Mouse (Mus musculus): ENCODE data around the gene Tmem160.

Gene Tmem160

GRCm38 (mm10) chr7:16452587-16453073 lies at the start of gene Tmem160:
Tmem160 (plus strand) TSS chr7:16452779.
- peak; percentile 96 for DNase-seq (ENCODE audit: low read depth, low spot score)

GRCm38 (mm10) chr7:16402968-16403948 lies 49.3 kb upstream of the Tmem160 start:
- peak; percentile 50 for DNase-seq (ENCODE audit: low read depth, low spot score)

DNA sequence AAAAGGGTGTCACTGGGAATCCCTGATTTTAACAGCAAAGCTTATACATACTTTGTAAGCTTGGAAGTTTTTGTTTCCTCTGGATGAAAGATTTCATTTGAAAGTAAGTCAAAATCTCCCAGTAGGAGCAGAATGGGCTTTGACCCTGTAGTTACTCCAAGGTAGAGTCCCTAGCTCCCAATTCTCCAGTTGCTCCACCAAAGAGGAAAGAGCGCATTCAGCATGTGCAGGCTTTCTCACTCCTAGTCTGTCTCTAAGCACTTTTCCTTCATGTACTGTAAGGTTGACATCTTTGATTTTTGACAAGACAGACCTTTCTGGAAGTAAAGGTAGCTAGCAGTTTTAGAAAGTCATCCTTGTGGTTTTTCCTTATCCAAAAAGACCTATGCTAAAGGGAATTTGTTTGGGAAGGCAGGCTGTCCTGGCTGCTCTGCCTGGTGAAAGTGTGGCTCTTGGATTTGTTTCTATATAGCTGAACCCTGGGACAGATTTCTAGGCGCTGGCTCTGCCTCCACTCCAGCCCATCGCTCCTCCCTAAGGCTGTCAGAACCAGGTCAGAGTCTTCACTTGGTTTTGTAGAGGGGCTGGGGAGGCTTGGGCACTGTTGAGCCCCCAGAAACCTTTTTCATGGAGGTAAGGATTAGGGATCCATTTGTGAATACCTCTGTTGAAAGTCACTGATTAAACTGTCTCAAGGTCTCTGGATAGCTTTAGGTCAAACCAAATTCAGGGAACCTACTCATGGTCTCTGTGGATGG lies 48.1 kb upstream of the Tmem160 start:
- DNase-seq (ENCODE audit: low read depth, low spot score) = peak; percentile 27

DNA sequence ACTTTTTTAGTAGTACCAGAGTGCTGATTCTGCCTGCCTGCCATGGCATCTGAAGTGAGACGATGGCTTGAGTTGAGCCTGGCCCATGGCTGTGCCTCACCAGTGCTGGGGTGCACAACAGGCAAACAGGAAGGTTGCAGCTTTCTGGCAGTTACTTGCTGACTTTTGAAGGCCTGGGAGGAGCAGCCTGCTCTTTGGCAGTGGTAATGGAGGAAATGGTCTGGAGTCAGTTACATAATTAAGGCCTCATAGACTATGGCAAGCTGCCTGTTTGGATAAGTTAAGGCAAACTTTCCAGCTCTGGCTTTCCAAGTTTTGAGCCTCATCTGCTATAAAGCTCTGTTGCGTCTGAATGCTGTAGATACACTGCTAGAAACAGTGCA lies 47.5 kb upstream of the Tmem160 start:
- peak; percentile 67 for DNase-seq (ENCODE audit: low read depth, low spot score)

- peak; percentile 91 for DNase-seq (ENCODE audit: low read depth, low spot score)
These were observed 46.8 kb upstream of the Tmem160 start for GRCm38 (mm10) chr7:16405516-16406351.

- no peak for DNase-seq (ENCODE audit: low read depth, low spot score)
These were observed 45.6 kb upstream of the Tmem160 start for GRCm38 (mm10) chr7:16406978-16407377.

GRCm38 (mm10) chr7:16411100-16411499 lies 41.5 kb upstream of the Tmem160 start:
- no peak for DNase-seq (ENCODE audit: low read depth, low spot score)

DNA sequence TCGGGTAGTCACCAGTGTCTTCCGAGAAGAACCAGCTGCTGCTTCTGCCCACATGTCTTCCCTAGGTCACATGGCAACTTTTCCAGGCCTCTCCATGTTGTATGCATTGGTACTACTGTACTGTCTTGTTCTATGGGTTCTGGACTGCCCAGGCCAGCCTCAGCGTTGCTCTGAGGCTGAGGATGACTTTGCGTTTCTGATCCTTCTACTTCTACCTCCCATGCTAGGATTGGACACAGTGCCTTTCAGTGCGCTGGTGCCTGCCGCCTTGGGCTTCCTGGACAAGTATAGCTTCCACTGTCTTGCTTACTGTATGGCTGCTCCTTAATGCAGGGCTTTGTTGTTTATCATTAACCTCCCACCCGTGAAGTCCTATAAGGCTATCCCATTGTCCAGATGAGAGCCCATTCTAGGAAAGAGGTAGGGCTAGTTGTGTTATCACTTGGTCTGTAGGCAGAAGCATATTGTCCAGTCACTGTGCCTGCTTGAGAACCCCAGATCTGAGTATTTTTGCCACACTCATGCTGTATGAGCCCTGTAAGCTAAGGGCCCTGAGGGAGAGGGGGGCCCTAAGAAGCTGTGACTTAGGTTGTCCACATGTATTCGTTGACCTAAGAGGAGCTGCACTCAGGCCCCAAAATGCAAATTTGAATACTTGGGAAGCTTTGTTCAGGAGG lies 40.2 kb upstream of the Tmem160 start:
- DNase-seq (ENCODE audit: low read depth, low spot score) = no peak

DNA sequence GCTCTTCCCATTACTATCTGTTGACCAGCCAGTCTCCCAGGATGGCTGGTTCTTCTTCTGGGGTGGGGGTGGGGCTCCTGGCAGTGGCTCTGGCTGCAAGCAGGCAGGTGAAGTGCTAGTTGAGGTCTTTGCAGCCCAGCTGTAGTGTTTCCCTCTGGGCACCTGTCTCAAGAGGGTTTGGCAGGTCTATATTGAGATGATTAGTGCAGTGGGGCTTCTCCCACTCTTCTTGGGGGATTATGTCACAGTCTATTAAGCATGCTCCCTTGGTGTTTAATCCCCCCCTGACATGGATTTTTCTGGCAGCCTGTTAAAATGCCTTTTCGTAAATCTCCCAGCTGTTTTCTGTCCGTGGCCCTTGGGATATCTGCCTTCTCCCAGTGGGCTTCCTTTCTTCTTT lies 39.6 kb upstream of the Tmem160 start:
- DNase-seq (ENCODE audit: low read depth, low spot score) = no peak

DNA sequence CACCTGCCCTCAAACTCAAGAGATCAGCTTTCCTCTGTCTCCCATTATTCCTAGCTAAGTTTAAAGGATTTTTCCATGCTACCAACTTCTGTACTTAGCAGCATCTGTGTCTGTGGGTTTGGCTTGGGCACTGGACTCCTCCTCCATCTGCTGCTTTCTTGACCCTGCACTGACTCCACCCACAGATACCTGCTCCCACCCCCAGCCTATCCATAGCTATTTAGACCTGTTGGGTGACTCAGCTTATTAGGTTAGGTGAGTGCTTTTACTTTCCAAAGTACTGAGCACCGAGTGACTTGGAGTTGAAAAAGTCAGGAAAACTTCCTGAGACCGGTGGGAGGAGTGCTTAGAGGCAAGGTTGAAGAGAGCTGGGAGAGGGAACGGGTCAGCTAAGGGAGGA lies 37.2 kb upstream of the Tmem160 start:
- no peak for DNase-seq (ENCODE audit: low read depth, low spot score)

- DNase-seq (ENCODE audit: low read depth, low spot score) = no peak
These were observed 35.3 kb upstream of the Tmem160 start for GRCm38 (mm10) chr7:16417141-16417771.

DNA sequence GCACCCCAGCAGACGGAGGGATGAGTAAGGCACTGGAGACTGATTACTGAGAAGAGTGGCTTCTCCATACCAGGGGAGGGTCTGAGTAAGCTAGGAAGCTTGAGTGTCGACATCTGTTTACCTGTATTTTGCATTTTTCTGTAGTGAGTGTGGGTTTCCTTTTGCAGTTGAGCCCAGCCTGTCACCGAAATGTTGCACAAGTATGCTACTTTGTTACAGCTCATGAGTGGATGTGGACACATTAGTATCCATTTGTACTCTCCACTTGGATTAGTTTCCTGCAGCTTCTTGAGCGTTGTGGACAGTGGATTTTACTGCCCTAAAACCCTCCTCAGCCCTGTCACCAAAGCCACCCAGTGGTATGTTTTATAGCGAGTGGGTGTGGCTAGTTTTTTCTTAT lies 33.9 kb upstream of the Tmem160 start:
- DNase-seq (ENCODE audit: low read depth, low spot score) = peak; percentile 16

DNA sequence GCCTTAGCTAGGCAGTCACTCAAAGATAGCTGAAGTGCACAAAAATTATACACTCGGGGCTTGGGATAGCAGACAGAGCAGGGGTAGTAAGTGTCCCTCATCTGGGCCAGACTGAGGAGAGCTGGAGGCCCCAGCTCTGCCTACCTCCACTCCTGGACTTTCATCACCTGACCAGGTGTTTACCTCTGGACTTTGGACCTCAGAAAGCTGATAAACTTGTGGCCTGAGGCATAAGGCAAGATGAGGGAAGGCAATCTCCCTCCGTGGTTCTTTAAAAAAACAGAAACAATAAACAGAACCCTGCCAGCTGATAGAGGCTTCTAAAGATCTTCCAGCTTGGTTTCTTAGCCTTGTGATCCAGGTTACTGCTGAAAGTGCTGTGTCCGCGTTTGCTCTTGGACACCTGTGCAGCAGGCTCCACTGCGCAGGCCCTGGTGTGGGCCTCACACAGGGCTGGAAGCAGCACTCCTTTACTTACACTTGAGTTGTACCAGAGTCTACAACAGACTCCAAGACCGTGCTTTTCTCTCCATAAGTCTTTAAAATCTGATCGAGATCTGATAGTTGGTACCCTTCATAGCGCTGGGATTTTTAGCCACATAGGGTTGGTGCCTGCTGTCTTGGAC lies 32.0 kb upstream of the Tmem160 start:
- no peak for DNase-seq (ENCODE audit: low read depth, low spot score)

- DNase-seq (ENCODE audit: low read depth, low spot score) = no peak
These were observed 30.2 kb upstream of the Tmem160 start for GRCm38 (mm10) chr7:16422222-16422856.

DNA sequence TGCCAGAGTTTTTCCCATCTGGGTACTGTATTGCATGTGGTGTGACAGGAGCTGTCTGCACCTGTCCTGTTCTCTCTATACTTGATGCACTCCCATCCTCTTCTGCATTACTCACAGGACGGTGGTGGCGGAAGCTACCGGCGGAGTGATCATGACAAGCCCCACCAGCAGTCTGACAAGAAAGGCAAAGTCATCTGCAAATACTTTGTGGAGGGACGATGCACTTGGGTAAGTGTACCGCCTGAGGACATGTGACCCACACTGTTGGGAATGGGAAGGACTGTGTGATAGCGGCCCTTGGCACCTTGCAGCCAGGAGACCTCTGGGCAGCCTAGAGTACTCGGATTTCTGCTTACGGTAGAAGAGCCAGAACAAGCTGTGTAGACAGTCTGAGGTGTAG lies 28.8 kb upstream of the Tmem160 start:
- no peak for DNase-seq (ENCODE audit: low read depth, low spot score)

- DNase-seq (ENCODE audit: low read depth, low spot score) = no peak
These were observed 26.9 kb upstream of the Tmem160 start for GRCm38 (mm10) chr7:16425721-16426120.

DNA sequence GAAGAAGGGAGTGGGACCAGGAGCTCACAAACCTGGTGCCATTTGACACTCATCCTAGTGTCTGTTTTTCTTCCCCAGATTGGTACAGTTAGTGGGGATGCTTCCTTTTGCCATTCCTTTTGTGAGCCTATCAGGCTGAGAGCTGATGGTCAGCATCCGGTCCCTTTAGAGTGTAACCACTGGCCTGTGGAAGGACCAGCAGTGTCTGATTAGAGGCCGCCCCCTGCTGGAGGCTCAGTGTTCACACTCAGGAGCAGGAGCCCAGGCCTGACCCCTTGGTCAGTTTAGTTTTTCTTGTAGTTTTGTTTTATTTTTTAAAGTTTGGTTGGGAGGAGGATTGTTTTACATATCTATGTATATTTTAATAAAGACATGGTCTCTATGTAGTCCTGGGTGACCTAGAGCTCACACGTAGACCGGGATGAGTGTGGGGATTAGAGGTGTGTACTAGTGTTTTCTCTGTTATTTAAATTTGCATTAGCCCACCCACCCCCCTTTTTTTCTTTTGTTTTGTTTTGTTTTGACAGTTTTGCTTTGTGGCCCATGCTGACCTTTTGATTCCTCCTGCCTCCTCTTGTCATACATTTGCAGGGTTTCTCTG lies 26.4 kb upstream of the Tmem160 start:
- peak; percentile 80 for DNase-seq (ENCODE audit: low read depth, low spot score)

GRCm38 (mm10) chr7:16433352-16433971 lies 19.1 kb upstream of the Tmem160 start:
- DNase-seq (ENCODE audit: low read depth, low spot score) = peak; percentile 26

GRCm38 (mm10) chr7:16435088-16435487 lies 17.5 kb upstream of the Tmem160 start:
- DNase-seq (ENCODE audit: low read depth, low spot score) = no peak
